9 mouse cellular contexts compared by ENCODE assay signal in genomic region chr15:79148533-79148932, GRCm38 (mm10). TPM values are rescaled to one million over a fixed set of nuclear protein-coding genes. Genes with fewer than 3 reads are reported as not detected.
DNase-seq lines count a peak whose midpoint lies in the region; ATAC-seq lines count a peak whose summit lies in the region.
"Had no signal": no experiment of that assay in that cellular context is flagged by ENCODE, and none has a peak within 500 bp of the region (broad histone marks: within the 10 kb centered on the region; RNA-seq: fewer than 3 reads in every experiment).

No protein-coding gene starts in this region.

- DNase-seq in NIH3T3 (ENCODE audit: low read depth), result peak; percentile 91
- DNase-seq in cerebellum, postnatal 10 days, result peak; percentile 93 to 95
- DNase-seq in frontal cortex, postnatal 25 days (ENCODE audit: low spot score in 2 of 2), result peak; percentile 67 to 70
- peak; percentile 70 to 77 for DNase-seq in layer of hippocampus, postnatal 36 days
- DNase-seq in lung, postnatal 4 days, result peak; percentile 82 to 88
- DNase-seq in right cerebral cortex, postnatal 10 days (ENCODE audit: low spot score in 2 of 2), result peak; percentile 70 to 87
- peak; percentile 72 for DNase-seq in urinary bladder, adult 2 months (ENCODE audit: low spot score)

- H3K4me2 ChIP-seq in hindbrain, embryonic 15.5 days, result no peak overlapping the region

- ATAC-seq in hindbrain, embryonic 15.5 days (ENCODE audit: low FRiP score, low read depth), result peak; percentile 27; the same call in 1 of the 2 replicates

- H3K36me3 ChIP-seq in hindbrain, embryonic 15.5 days, result peaks cover 64% of the 10 kb centered on the region

- no peak overlapping the region for H3K4me3 ChIP-seq in hindbrain, embryonic 15.5 days

- H3K27me3 ChIP-seq in hindbrain, embryonic 15.5 days, result no peaks in the 10 kb centered on the region

- no peaks in the 10 kb centered on the region for H3K9me3 ChIP-seq in hindbrain, embryonic 15.5 days

- H3K4me1 ChIP-seq in hindbrain, embryonic 15.5 days (replicated peaks), result peaks cover 10% of the 10 kb centered on the region

- 53% methylated on average over 7 of the region's 7 CpGs for WGBS in hindbrain, embryonic 15.5 days

- H3K9ac ChIP-seq in hindbrain, embryonic 15.5 days, result no peak overlapping the region

- no peak overlapping the region for H3K27ac ChIP-seq in hindbrain, embryonic 15.5 days (replicated peaks)
- H3K27ac ChIP-seq: macrophage had no signal

RNA-seq across cellular contexts. Expression of gene 1700088E04Rik, which starts 7.5 kb away (rescaled TPM):
- polyA plus RNA-seq in hindbrain, embryonic 15.5 days (2015; fragmentation: Nextera tagmentation; extraction: Ambion mirVana), result 17.2 and 22.0 TPM in 2 replicates
- total RNA-seq in layer of hippocampus, postnatal 36 days (2021), result 1 to 10 TPM; 8.9 to 9.3 TPM
- 3.7 and 4.0 TPM in 2 replicates for polyA plus RNA-seq in urinary bladder, adult 2 months (2012; rRNA removed)

RNA-seq across cellular contexts. Expression of gene Polr2f, which starts 7.7 kb away (rescaled TPM):
- 253 and 258 TPM in 2 replicates for polyA plus RNA-seq in hindbrain, embryonic 15.5 days (2015; fragmentation: Nextera tagmentation; extraction: Ambion mirVana)
- 100 to 1,000 TPM in 1 of 2 experiments, 10 to 100 TPM in 1; 98.9 to 101 TPM for total RNA-seq in layer of hippocampus, postnatal 36 days (2021)
- polyA plus RNA-seq in urinary bladder, adult 2 months (2012; rRNA removed), result 145 and 194 TPM in 2 replicates

RNA-seq across cellular contexts. Expression of gene Sox10, which starts 16.5 kb away (rescaled TPM):
- polyA plus RNA-seq in hindbrain, embryonic 15.5 days (2015; fragmentation: Nextera tagmentation; extraction: Ambion mirVana), result 8.2 and 8.9 TPM in 2 replicates
- total RNA-seq in layer of hippocampus, postnatal 36 days (2021), result 10 to 100 TPM; 28.9 to 31.6 TPM
- 11.0 and 11.8 TPM in 2 replicates for polyA plus RNA-seq in urinary bladder, adult 2 months (2012; rRNA removed)
- polyA plus RNA-seq: macrophage had no signal

RNA-seq across cellular contexts. Expression of gene Micall1, which starts 39.8 kb away (rescaled TPM):
- 12.4 and 15.0 TPM in 2 replicates for polyA plus RNA-seq in hindbrain, embryonic 15.5 days (2015; fragmentation: Nextera tagmentation; extraction: Ambion mirVana)
- total RNA-seq in layer of hippocampus, postnatal 36 days (2021), result 10 to 100 TPM; 33.1 to 34.5 TPM
- polyA plus RNA-seq in urinary bladder, adult 2 months (2012; rRNA removed), result 63.5 and 79.4 TPM in 2 replicates
